Mouse (Mus musculus): ENCODE measurements around the gene Myl7.

Myl7 gene

DNA sequence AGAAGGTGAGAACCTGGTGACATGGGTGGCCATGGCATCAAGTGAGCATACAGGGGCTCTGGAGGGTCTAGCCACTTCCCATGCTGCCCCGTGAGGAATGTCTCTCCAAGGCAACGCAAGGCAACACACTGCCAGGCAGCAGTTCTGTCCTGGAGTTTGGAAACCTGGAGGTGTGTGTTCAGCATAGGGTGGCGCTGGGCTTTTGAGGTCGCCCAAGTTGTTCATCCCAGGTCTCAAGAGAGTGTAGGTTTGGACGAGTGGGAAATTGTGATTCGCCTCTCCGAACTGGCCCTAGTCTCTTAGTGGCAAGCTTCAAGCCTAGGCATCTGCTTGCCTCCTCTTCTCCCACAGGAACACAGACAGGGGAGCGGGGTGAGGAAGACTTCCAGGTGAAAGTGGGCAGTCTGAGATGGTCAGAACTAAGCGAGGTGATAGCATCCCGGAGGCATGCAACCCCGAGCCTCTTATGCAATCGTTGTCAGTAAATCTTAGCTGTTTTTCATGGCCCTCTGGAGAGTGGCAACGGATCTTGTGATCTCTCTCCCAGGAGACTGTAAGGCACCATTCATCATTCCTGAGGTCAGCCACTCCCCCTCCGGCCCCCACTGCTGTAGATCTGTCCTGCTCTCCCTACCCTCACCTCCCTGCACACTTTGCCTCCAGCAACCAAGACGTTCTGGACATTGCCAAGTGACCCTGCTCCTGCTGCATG is 36.0 kb downstream of the Myl7 start:
- no peak for DNase-seq (ENCODE audit: low read depth)

DNA sequence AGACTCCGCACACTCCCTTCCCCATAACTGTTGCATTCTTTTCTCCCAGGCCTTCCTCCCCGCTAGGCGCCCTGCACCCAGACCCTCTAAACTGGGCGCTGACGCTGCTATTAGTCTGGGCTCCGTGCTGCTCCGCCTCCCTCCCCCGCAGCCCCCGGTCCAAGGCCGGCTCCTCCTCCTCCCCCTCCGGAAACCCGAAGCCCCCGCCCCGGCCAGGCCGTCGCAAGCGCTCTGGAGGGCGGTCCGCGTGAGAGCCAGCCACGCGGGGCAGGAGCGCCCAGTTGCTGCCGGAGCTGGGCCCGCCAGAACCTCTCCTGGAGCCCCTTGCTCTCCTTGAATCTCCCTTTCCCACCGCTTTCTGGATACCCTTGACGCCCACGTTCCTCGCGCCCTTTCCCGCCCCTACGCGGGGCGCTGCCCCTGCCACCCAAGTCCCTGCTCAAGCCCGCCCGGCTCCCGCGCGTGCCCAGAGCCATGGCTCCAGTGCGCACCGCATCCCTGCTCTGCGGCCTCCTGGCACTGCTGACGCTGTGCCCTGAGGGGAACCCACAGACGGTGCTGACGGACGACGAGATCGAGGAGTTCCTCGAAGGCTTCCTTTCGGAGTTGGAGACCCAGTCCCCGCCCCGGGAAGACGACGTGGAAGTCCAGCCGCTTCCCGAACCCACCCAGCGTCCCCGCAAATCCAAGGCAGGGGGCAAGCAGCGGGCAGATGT is 36.7 kb downstream of the Myl7 start, which contains the start of gene Aebp1:
Gene Aebp1, plus strand, starts transcription at position 270 of the 716 bp plus-strand sequence.
- DNase-seq (ENCODE audit: low read depth): no peak

DNA sequence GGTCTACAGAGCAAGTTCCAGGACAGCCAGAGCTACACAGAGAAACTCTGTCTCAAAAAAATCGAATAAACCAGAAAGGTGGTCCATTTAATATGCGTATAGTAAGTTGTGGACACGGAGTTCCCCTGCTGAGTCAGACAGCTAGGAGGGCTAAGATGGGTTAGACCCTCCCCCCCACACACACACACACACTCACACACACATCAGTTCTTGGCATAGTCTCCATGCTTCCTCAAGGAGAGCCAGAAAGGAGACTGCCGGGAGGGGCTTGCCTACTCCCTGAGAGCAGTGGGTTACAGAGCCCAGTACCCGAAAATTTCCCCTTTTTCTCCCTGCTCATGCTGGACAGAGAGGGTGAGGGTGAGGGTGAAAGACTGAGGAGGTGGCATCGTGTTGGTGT is 37.9 kb downstream of the Myl7 start:
- no peak for DNase-seq (ENCODE audit: low read depth)

DNA sequence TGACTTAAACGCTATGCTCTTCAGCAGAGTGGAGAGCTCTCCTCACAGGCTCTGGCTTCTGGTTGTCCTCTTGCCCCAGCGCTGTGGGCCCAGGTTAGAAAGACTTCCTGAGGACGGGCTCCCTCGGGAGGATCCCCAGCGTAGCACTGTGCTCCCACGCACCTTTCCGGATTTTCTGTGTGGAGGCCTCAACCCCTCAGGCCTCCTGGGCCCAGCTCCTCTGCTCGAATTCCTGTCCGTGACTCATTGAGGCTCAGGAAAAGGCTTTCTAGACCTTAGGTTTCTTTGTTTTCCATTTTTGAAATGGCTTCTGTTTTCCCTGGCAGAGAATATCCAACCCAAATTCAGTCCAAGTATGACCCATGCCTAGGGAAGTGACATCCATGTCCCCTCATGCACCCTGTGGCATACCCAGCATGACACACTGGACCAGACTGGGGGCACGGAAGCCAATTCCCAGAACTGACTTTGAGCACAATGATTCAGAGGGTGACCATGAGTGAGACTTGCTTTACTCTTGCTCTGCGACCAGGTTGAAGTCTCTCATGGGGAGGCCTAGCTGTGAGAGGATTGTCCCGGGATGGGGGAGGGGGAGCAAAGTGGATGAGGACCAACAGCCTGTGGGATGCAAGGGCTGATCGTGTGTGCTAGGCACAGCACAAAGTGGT is 38.6 kb downstream of the Myl7 start:
- DNase-seq (ENCODE audit: low read depth): no peak

DNA sequence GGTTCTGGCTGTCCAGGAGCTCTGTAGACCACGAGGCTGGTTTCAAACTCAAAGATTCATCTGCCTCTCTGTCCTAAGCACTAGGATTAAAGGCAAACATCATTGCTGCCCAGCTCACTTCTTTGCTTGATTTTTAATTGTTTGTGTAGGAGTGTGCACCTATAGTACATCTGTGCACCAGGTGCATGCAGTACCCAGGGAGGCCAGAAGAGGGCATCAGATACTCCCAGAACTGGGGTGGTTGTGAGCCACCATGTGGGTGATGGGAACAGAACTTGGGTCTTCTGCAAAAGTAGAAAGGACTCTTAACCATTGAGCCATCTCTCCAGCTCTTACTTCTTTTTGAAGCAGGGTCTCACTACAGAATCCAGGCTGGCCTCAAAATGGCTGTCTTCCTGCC is 39.9 kb downstream of the Myl7 start:
- peak; percentile 38 for DNase-seq (ENCODE audit: low read depth)

DNA sequence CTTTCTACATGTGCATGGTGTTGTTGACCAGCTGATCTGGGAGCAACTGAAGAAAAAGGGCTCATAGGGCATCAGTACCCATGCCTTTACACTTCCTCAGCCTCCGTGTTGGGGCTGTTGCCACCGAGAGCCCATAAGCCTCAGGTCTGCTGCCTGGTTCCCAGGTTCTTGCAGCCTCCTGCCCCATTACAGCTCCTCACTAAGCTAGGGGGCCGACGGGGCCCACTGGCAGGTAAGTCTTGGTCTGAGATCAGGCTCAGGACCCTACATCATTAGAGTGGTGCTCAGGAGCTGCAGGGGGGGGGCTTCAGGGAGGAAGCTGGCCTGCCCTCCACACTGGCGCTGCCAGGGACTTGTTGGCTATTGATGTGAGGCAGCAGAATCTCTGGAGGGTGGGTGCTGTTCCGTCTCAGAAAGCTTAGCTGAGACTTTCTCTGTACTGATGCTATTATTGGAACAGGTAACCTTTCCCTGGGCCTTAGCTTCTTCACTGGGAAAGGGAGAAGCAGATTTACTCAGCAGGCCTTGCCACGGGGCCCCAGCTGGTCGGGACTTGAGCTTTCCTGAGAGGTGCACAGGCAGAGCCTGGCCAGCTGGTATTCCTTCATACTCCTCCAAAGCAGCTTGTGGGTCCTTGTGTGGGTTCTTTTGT is 42.0 kb downstream of the Myl7 start:
- DNase-seq (ENCODE audit: low read depth): no peak

DNA sequence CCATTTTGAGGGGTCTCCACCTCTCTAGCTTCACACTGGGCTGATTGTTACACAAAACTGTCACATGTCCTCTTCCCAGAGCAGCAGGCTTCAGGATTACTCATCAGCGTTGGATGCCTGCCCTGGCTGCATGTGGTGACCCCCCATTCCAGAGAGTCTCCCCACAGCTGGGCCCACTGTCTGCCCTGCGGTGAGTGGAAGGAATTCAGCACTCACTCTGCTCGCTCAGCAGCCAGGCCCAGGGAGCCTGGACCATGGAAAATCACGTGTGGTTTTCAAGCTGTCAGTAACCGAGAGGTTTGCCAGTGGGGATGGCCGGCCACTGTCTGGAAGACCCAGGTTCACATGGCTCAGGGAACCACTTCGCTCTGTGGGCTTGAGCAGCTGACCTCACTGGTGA is 42.7 kb downstream of the Myl7 start:
- no peak for DNase-seq (ENCODE audit: low read depth)

DNA sequence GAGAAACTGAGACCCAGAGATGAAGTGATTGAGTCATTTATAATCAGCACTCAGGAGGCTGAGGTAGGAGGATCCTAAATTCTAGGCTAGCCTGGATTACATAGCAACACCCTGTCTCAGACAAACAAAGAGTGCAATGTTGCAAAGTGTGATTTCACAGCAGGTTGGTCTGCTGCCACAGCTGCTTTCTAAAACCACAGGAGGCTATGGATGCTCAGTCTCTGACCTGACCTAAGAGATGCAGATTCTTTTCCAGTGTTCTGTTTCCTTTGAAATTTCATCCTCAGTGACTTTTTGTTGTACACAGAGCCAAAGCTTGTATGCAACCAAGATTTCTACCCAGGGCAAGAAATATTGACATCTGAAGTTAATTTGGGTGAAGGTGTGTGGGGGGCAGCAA is 43.1 kb downstream of the Myl7 start:
- DNase-seq (ENCODE audit: low read depth): no peak

DNA sequence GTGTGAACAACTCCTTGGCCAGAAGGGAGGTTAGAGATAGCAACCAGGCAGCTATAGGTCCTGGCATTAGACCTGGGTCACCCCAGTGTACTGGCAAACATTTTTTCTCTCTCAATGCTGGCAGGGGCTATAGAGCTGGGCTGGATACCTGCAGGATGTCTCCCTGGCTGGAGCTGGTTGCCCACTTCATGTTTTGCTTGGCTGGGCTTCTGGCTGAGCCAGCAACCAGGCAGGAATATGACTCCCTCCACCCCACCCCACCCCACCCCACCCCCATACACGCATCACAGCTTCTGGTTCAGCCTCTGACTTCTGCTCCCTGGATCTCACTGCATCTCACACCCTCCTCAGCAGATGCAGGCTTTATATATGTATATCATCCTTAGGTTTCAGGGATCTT is 46.3 kb downstream of the Myl7 start:
- no peak for DNase-seq (ENCODE audit: low read depth)

DNA sequence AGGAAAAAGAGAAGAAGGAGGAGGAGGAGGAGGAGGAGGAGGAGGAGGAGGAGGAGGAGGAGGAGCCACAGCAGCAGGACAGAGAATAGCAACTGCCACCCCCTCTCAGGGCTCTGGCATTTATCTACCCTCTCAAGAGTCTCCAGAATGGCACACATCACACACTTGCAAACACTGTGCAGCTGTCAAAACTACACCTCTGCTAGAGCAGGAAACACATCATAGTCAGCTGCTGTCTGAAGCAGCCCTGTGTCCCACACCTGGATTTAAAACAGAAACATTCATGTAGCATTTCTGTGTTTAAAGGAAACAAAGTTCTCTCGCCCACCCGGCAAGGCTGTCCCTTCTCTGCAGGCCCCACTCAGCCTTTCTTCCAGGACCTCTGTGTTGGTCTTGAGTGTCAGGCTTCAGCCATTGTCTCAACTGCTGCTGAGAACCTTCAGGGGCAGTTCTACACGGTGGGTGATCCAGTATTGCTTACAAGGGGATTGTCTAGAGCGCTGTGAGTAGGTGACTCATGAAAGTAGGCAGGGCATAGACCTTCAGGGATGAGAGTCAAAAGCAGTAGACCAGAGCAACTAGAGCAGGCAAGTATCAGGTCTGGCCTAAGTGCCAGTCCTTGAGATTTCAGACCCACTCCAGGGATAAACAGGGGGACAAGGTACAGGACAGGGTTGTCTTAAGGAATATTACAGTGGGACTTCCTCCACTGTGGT is 47.4 kb downstream of the Myl7 start:
- no peak for DNase-seq (ENCODE audit: low read depth)

DNA sequence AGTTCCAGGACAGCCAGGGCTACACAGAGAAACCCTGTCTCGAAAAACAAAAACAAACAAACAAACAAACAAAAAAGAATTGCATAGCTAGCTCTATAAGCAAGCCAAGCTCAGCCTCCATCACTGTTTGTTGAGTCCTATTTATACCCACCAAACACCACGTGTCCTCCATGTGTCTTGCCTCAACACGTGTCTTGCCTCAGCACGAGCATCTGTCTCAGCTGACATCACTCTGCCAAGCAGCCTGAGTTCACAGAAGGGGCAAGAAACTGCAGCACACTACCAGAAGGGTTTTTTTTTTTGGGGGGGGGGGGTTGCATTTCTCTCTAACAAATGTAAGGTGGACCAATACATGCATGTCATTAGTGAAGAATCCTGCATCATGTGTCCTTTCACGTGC is 48.1 kb downstream of the Myl7 start:
- no peak for DNase-seq (ENCODE audit: low read depth)

DNA sequence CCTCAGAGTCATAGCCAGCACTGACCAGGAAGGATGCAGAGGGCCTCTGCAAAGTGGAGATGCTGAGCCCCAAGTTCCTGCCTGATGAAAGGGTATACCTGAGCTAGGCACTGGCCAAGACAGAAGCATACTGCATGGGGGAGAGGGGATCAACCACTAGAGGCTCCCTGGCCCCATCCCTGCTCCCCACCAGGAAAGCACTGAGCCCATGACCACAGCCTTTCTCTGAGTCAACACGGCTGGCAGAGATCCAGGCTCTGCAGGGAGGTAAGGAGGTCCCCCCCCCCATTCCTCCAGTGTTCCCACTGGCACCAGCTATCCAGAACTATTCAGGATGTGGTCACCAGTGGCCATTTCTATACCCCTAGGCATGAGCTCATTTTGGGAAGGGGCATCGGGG is 49.3 kb downstream of the Myl7 start:
- DNase-seq (ENCODE audit: low read depth): no peak

DNA sequence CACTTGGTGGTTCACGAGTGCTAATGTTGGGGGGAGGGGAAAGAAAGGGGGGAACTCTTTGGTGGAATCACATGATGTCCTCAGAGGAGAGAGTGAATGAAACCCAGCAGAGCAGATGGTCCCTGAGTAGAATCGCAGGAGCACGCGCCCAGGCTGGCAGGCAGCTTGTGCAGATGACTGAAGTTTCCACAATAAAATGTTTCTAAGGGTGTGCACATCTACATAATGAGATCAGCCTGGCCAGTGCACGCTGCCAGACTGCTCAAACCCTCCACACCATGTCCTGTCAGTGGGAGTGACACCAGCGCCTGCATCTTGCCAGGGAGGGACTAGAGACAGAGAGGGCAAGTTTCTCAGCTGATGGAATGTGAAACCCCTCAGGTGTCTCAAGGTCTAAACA is 49.8 kb downstream of the Myl7 start:
- DNase-seq (ENCODE audit: low read depth): no peak

DNA sequence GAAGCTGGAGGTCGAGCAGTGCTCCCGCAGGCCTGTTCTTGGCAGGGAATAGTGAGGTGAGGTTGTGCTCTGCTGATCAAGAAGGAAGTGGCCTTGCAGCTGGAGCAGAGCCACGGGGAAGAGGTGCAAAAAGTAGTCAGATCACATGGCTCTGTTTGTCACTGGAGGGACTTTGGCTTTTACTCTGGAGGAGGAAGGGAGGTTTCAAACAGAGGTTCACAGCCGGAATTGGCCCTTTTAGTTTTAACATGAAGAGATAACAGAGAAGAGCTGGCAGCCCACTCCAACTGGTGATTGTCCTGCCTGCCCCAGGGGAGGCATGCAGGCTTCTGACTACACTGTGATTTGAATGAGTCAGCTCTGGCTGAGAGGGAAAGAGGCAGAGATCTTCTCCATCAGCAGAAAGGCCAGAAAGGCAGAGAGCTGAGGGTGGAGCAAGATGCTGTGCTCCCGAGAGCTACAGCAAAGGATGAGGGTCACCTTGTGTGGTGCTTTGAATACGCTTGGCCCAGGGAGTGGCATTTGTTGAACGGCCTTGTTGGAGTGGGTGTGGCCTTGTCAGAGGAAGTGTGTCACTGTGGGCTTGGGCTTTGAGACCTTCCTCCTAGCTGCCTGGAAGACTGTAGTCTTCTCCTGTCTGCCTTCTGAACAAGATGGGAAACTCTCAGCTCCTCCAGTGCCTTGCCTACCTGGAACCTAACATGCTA is 51.8 kb downstream of the Myl7 start:
- no peak for DNase-seq (ENCODE audit: low read depth)

Measured in naive thymus-derived CD4-positive, alpha-beta T cell, adult 2 months (primary cell).